Mouse (Mus musculus) lung, postnatal 14 days (tissue): ENCODE data around the gene Sppl2b.

ENCODE experiments used
- DNase-seq: peaks from one replicate; pipeline ENCODE4 v3.0.0; 2021

Gene Sppl2b

GRCm38 (mm10) chr10:80900318-80901247 is 45.5 kb downstream of the Sppl2b start, which contains the start of gene Timm13:
TSS of gene Timm13 (minus strand) at chr10:80900969.
- peak; percentile 96 for DNase-seq

- no peak for DNase-seq
These were observed 46.6 kb downstream of the Sppl2b start for GRCm38 (mm10) chr10:80901409-80902272.

- no peak for DNase-seq
These were observed 47.3 kb downstream of the Sppl2b start for GRCm38 (mm10) chr10:80902273-80902940.

- no peak for DNase-seq
These were observed 48.2 kb downstream of the Sppl2b start for GRCm38 (mm10) chr10:80903282-80903681.

GRCm38 (mm10) chr10:80904004-80904693 is 49.1 kb downstream of the Sppl2b start:
- DNase-seq = no peak

GRCm38 (mm10) chr10:80904709-80905108 is 49.6 kb downstream of the Sppl2b start:
- DNase-seq = no peak

GRCm38 (mm10) chr10:80909375-80910162 is 54.5 kb downstream of the Sppl2b start:
- no peak for DNase-seq

GRCm38 (mm10) chr10:80911354-80911753 is 56.3 kb downstream of the Sppl2b start:
- no peak for DNase-seq

- no peak for DNase-seq
These were observed 56.8 kb downstream of the Sppl2b start for GRCm38 (mm10) chr10:80911891-80912290.

- no peak for DNase-seq
These were observed 58.4 kb downstream of the Sppl2b start for GRCm38 (mm10) chr10:80913364-80914011.

- DNase-seq = no peak
These were observed 59.2 kb downstream of the Sppl2b start for GRCm38 (mm10) chr10:80914253-80914656.

GRCm38 (mm10) chr10:80915260-80915659 is 60.2 kb downstream of the Sppl2b start:
- DNase-seq = no peak

- DNase-seq = no peak
These were observed 60.7 kb downstream of the Sppl2b start for GRCm38 (mm10) chr10:80915736-80916135.

- no peak for DNase-seq
These were observed 62.3 kb downstream of the Sppl2b start for GRCm38 (mm10) chr10:80917336-80917778.

GRCm38 (mm10) chr10:80917779-80918434 is 62.8 kb downstream of the Sppl2b start, which contains the start of gene Lmnb2:
TSS of gene Lmnb2 (minus strand) at chr10:80918245.
- peak; percentile 70 for DNase-seq
